Mouse (Mus musculus): Measurements from ENCODE around the gene Kcnq5. TPM values are rescaled to one million over a fixed set of nuclear protein-coding genes. Genes with fewer than 3 reads are reported as not detected.
"Not testable (repeated sequence)": the region's sequence is repeated elsewhere in the genome, so short reads cannot be mapped to it uniquely, and the experiment has no call there.

The Kcnq5 gene
- total RNA-seq, 2 experiments from 2014 or later, result 3.6 to 5.1 TPM

DNA sequence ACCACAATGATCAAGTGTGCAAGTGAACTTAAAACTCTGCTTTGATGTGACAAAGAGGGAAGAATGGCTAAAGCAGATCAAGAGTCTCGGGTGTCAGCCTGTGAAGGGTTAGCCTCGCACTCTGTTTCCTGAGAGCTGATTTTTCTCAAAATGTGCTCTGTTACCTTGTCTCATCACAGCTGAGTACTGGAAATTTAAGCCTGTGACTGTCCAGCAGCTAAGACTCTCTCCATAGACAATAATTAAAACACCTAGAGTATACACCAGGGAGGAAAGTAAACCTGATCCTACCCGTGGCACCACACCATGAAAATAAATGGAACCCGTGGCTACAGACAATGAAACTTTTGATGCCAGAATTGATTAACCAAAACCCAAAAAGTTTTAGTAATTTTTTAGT, 90.9 kb downstream of the Kcnq5 start:
- intact Hi-C loops (cut with DNase I; ENCODE audit: low total_unique reads), result no loop called here
- DNase-seq, result no peak

DNA sequence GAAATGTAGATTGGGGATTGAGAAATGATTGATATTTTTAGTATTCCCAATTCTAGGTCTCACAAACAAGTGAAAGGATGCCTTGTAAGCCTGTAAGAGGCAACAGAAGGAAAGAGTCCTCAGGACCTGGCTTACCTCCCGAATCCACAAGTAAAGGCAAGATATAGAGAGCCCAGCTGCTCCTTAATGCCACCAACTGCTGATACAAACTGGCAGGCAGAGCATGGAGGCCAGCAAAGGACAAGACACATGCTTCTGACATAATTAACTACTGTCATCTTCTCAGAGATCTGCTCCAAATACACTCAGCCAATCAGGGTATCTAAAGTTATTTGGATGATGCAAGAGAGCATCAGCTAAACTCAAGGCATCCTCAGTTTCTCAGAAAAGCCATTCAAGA, 93.3 kb downstream of the Kcnq5 start:
- DNase-seq, result no peak
- intact Hi-C loops (cut with DNase I; ENCODE audit: low total_unique reads), result no loop called here

DNA sequence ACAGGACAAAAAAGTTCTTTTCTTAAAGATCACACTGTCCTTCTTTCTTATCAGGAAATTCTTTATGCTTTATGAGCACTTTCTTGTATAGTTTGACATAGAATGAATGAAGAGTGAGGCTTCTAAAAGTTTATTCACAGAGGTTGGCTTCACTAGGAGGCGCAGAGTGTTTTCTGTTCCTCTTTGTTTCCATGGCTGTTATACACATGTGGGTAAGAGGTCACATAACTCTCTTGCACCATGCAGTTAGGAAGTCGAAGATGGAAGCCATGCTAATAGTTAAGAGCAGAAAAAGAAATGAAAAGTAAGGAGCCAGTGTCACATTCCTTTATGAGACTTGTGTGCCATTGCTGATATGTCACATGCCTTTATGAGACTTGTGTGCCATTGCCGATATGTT, 105.3 kb downstream of the Kcnq5 start:
- intact Hi-C loops (cut with DNase I; ENCODE audit: low total_unique reads), result no loop called here

DNA sequence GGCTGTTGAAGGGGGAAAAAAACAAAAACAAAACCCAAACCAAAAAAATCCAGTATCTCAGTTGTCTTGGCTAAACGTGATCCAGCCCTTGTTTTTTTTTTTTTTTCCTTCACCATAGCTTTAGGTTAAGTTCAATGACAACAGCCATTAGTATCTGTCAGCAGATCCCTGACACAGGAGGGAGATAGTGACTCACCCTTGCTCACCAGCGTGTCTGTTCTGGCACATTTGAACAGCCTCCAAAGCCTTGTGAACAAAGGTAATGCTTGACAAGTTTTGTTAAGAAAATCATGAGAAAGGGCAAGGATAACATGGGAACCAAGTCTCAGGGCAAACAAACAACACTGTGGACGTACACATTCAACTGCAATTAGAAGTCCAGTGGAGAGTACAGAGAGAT, 123.2 kb downstream of the Kcnq5 start:
- intact Hi-C loops (cut with DNase I; ENCODE audit: low total_unique reads), result no loop called here
- no peak for DNase-seq

More for the DNA sequence above, 105.3 kb downstream of the Kcnq5 start:
- no peak for DNase-seq

DNA sequence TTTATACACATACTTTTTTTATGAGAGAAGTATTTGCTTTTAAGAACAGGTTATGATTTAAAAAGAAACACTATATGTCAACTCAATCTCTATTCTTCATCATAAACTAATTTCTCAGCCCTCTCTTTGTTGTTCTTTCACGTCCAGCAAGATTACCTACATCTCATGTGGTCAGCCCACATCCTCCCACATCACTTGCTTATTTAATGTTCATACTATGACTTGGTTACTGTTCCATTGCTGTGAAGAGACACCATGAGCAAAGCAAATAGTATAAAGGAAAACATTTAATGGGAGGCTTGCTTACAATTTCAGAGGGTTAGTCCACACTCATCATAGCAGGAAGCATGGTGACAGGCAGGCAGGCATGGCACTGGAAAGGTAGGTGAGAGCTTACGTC, 124.4 kb downstream of the Kcnq5 start:
- no peak for DNase-seq
- intact Hi-C loops (cut with DNase I; ENCODE audit: low total_unique reads), result no loop called here

DNA sequence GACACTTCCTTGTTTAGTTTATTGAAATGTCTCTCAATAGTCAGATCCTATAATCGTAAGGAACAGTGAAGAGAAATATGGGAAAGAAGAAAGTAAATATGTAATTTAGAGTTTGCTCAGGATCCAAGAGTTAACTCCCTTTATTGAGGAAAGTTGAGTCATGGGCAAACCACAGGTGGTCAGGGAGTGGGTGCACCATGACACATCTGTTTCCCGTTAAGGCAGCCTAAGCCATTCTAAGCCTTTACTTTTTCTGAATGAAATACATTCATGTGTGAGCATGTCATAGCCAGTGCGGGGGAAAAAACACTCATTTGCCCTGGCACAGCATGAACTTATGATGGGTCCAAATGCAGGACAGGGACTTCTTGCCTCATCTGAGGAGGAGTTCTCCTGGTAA, 125.4 kb downstream of the Kcnq5 start:
- intact Hi-C loops (cut with DNase I; ENCODE audit: low total_unique reads), result no loop called here
- no peak for DNase-seq

DNA sequence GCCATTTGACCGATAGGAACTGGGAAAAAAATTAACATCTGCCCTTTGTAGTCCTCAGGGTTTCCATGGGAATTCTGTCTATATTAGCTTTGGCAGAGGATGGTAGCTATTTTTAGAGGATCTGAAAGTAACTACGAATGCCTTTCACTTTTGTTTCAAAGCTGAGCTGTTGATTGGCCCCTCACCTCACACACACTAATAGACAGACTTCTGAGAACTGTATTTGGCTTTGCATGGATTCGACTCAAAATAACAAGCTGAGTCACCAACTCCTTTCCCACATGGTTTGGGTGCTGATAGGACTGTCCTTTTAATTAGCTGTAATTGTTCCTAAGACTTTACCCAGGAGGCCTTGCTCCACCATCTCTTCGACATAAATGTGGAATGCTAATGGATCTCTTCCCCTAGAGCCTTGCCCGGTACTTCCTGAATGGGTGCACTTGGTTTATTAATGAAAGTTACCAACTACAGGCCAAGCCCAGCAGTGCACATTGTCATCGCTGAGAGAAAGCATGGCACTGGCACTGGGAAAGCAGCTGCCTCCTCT, 131.8 kb downstream of the Kcnq5 start:
- no peak for DNase-seq
- intact Hi-C loops (cut with DNase I; ENCODE audit: low total_unique reads), result no loop called here

DNA sequence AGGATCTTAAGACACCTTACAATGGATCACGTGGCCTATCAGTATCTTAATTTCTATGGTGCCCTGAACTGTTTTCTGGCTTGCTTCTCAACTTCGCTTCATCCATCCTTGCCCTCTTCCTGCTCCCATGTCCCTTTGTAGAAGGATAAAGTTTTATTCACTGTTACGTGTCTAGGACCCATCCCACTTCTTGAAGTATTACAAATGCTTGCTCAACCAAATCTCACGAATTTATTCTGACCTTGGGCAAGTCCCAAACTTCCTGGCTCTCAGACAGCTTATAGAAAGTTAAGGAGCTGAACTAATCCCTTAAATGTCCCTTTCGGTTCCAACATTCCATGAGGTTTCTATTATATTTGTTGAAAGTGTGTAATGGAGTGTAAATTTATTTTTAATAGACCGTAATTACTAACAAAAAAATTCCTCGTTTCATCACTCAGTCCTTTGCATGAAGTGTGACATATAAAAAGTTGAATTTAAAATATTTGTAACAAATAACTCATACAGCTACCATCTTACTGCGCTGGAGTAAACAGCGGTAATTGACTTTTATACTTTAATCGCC, 141.6 kb downstream of the Kcnq5 start:
- intact Hi-C loops (cut with DNase I; ENCODE audit: low total_unique reads), result no loop called here
- DNase-seq, result no peak

DNA sequence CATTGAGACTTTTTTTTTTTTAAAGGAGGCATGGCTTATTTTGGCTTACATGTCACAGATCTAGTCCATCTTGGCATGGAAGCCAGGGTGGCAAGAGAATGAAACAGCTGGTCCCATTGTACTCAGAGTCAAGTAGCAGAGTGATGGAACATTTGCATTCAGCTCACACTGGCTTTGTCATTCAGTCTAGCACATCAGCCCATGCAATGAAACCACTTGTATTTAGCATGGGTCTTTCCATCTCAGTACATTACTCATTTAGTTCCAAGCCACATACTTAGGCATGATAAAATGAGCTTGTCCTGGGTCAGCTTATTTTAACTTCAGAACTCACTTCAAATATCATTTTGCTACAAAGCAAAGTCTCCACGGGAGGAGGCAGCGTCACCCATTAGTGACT, 156.7 kb downstream of the Kcnq5 start:
- no peak for DNase-seq
- intact Hi-C loops (cut with DNase I; ENCODE audit: low total_unique reads), result no loop called here

DNA sequence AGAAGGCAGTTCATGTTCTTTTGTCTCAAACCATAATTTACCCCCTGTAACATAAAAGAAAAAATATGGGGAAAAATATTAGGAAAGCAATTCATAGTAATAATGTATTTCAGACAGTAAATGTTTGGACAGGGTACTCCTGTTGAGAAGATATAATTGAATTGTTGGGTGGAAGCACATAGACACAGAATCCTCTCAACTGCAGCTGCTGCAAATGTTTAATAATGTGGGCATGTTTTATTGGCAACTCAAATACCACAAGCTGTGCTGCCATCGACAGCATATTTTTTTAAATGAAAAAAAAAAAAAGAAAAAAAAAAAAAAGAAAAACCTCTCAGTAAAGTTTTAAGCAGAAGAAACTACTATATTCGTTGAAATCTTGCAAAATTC, 157.3 kb downstream of the Kcnq5 start:
- intact Hi-C loops (cut with DNase I; ENCODE audit: low total_unique reads), result no loop called here
- no peak for DNase-seq

DNA sequence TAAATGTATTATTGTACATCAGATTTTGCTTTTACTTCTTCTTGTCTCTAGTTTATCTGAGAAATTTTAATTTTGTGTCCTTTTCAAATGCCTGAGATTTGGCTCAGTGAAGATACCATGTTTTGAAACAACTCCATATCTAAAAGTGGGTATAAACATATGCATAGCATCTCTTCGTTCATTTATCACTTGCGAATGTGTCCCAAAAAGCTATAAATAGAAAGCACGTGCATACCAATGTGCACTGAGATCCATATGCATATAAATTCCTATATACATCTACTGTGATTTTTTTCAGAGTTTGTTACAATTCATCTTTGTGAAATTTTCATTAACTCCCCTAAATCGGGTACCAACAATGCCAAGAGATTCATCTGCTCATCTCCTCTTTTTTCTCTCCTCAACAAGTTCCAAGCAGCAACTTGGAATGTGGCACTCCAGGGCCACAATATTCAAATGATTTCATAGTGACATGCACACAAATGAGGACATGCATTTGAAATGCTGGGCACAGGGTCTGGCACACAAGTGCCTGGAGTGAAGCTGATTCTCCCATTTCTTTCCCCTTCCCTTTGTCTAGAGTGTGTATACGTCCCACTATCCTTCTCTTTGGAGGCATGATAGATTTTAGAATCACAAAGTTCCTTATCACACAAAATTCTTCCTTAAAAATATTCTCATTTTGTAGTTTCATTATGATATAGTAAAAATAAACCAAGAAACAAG, 157.8 kb downstream of the Kcnq5 start:
- intact Hi-C loops (cut with DNase I; ENCODE audit: low total_unique reads), result no loop called here
- no peak for DNase-seq

DNA sequence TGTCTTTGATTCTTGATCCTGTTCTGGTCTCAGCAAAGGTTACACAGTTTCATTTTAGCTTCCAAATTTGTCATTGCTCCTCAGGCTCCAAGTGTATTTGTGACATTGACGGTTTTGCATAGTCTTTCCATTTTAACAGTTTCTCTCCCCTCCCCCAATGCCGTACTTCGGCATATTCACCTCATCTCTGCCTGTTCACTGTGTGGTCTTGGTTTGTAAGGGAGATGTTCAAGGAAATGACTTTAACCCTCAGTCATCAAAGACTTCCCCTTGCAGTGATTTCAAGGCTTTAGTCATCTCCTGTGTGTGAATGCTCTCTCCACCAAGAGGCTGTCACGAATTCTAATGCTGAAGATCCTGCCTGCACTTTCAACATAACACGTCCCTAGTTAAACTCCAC, 181.0 kb downstream of the Kcnq5 start:
- intact Hi-C loops (cut with DNase I; ENCODE audit: low total_unique reads), result no loop called here
- DNase-seq, result no peak

DNA sequence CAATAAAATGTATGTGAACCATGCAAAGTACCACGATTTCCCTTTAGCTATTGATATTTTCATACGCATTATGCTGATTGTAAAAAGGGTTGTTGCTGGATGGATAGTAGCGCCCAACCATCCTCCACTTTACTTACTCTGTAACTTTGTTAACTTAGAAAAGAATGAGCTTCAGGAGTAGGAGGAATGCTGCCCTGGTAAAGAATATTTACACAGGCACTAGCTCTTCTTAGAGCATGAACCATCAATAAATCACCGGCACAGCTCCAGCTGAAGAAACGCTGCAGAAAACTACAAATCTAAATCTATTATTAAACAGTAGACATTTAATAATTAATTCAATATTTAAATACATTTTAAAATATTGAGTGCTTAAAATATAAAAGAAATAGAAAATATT, 184.2 kb downstream of the Kcnq5 start:
- DNase-seq, result no peak
- intact Hi-C loops (cut with DNase I; ENCODE audit: low total_unique reads), result no loop called here

DNA sequence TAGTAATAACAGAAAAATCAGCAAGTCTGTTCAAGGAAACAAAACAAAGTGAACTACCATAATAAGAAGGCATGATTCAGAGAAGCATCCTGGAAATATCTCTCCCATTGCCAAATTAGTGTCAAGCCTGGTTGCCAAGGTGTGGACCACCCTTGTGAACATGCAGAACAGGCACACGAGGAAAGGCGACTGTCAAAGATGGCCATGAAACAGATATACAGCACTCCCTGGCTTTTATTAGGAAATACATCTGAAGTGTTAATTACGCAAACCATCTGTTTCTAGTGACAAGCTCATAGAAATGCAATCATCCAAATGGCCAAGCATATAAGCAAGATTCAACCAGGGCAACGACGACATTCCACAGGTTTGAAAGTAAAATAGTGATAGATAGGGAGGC, 187.8 kb downstream of the Kcnq5 start:
- DNase-seq, result no peak
- intact Hi-C loops (cut with DNase I; ENCODE audit: low total_unique reads), result no loop called here

DNA sequence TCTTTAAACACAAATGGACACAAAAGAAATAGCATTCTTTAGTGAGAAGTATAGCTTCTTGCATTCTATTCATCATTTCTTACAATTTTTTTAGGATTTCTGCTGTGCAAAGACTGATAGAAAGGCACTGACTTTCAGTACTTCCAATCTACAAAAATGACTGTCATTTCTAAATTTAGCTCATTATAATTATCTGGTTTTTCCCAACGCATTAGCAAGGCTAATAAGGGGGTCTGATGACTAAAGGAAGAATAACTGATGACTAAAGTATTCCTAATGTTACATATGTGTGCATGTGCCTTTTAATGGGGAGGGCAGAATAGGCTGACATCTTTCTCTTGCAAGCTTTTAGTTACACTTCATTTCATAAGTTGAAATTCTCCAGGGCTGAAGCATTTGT, 191.2 kb downstream of the Kcnq5 start:
- intact Hi-C loops (cut with DNase I; ENCODE audit: low total_unique reads), result no loop called here
- DNase-seq, result no peak

DNA sequence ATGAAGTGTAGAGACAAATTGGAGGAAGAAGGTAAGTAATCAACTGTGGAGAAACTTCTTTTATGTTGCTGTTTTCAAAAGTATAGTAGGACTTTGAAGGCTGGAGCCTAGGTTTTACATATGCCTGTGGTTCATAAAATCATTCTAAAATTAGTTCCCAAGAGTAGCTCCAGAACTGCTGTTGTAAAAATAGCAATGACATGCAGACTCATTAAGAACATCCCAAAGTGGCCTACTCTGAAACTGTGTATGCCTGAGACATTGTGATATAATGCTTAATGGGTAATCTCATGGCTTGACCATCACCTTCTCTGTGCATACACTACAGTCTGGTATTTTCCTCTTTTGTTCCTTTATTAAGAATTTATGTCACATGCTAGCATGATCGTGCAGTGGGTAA, 212.4 kb downstream of the Kcnq5 start:
- DNase-seq, result no peak
- intact Hi-C loops (cut with DNase I; ENCODE audit: low total_unique reads), result no loop called here

DNA sequence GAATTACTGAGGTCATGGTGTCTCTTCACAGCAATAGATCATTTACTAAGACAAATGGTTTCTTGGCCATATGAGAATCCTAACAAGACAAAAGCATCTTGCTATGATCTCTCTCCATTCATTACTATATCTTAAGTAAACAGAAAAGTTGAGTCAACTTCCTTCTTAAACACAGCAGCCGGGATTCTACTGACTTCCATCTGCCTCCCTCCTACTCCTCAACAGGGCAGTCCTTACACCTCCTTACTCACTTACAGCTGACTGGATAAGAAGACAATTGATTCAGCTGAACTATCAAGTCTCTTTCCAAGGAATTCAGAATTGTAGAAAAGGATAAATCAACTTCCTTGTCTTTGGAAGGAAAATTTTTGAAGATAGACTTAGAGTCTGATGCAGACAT, 232.6 kb downstream of the Kcnq5 start:
- DNase-seq, result no peak
- intact Hi-C loops (cut with DNase I; ENCODE audit: low total_unique reads), result no loop called here

DNA sequence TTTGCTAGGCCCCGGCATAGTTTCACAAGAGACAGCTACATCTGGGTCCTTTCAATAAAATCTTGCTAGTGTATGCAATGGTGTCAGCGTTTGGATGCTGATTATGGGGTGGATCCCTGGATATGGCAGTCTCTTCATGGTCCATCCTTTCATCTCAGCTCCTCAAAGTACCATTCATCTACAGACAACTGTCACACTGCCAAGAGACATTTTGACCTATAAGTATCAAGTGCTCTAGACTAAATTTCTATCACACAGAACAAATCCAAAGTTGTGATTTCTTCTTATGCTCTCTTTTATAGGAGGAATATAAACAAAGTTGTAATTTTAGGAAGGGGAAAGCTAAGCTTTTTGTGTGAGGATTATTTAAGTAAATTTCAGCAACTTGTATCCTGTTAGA, 238.5 kb downstream of the Kcnq5 start:
- DNase-seq; intact Hi-C loops (cut with DNase I; ENCODE audit: low total_unique reads): not testable (repeated sequence)

DNA sequence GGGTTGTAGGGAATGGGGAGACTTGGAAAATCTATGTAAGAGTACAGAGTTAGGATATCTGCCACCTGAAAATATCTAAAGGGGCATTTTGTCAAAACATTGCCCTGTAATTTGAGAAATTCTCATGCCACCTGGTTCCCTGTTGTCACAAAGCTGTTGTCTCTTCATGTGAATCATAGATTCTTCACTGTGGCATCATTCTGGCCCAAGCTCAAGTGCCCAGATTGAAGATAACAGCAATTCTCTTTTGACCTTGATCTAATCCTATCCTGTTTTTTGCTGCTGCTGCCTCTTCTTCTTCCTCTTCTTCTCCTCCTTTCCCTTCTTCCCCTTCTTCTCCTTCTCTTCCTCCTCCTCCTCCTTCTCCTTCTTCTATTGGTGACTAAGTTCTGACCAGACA, 240.5 kb downstream of the Kcnq5 start:
- no peak for DNase-seq
- intact Hi-C loops (cut with DNase I; ENCODE audit: low total_unique reads), result no loop called here

DNA sequence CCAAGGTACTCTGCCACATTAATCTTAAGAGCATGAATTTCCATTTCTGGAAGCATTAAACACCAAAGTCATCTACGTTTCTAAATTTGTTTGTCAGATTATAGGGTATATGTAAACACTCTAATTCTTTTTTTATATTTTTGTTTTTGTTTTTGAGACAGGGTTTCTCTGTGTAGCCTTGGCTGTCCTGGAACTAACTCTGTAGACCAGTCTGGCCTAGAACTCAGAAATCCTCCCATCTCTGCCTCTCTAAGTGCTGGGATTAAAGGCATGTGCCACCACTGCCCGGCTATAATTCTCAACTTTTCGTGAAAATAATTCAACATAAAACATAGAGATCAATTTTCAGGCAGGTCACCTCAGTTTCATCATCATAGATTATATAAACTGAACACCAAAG, 246.9 kb downstream of the Kcnq5 start:
- intact Hi-C loops (cut with DNase I; ENCODE audit: low total_unique reads), result no loop called here
- no peak for DNase-seq

DNA sequence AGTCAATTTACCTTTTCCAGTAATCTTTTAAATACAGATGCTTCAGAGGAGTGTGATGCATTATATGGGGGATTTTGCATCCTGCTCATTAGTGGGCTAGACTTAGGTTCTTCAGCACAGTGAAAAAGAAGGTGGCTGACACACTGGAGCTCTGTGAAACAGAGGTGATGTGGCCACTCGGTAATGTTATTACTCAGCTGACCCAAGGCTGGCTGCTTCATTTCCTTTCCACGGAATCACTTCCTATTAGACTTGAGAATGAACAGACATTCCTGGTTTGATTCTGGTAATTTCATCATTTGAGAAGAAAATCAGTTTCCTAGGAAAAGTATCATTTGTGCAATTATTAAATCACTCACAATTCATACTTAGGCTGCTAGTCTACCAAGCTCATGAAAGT, 249.0 kb downstream of the Kcnq5 start:
- intact Hi-C loops (cut with DNase I; ENCODE audit: low total_unique reads), result no loop called here
- DNase-seq, result no peak

DNA sequence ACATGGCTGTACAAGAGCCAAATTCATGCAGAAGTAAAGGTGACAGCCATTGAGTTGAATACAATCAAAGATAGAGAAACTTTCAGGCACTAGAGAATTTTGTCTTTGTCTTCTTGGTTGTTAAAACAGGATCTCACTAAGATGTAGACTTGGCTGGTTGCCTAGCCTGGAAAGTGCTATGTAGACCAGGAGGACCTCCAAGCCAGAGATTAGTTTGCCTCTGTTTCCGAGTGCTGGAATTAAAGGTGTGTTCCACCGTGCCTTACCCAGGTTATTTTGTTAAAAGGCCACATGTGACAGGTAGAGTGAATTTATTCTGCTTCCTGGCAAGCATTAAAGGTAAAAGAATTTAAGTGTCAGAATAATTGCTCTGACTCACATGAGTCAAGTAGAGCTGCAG, 271.3 kb downstream of the Kcnq5 start:
- intact Hi-C loops (cut with DNase I; ENCODE audit: low total_unique reads), result no loop called here
- no peak for DNase-seq
